Mouse (Mus musculus): ENCODE results near the gene Prps1l3.

GRCm38 (mm10) chr12:57185475-57185874 lies 44.7 kb upstream of the Prps1l3 start:
- peak; percentile 68 for TF ChIP-seq CTCF (IDR thresholded peaks at IDR 0.05; ENCODE audit: low read depth, low read length)
- no peak for TF ChIP-seq POLR2AphosphoS5 (IDR thresholded peaks at IDR 0.05; ENCODE audit: insufficient replicate concordance, low read depth, low read length)

All from G1E (cell line).